Mouse (Mus musculus) cortical plate, adult 2 months (tissue): Measurements from ENCODE around the gene Med27. TPM values are rescaled to one million over a fixed set of nuclear protein-coding genes. Genes with fewer than 3 reads are reported as not detected.

ENCODE experiments used
- H3K27ac ChIP-seq: fragments of 200-500 bp; 2 replicates; pipeline ENCODE4 v1.5.1; 2012; ENCODE audit warnings: low read length, control low read depth, inconsistent platforms; ENCODE audit not compliant: insufficient read depth
- H3K4me1 ChIP-seq: fragments of 200-500 bp; 2 replicates; pipeline ENCODE4 v1.6.1; 2011; ENCODE audit warnings: low read length; ENCODE audit not compliant: control insufficient read depth, insufficient read depth
- H3K4me3 ChIP-seq: fragments of 200-500 bp; 2 replicates; pipeline ENCODE4 v1.5.1; 2011; ENCODE audit warnings: mild to moderate bottlenecking, low read length, control low read depth; ENCODE audit not compliant: insufficient read depth
- CTCF ChIP-seq: fragments of 200-500 bp; IDR thresholded peaks from 2 replicates; pipeline ENCODE4 v1.5.1; 2011; ENCODE audit warnings: mild to moderate bottlenecking, control low read depth, low read length; ENCODE audit not compliant: insufficient read depth; ENCODE audit errors: extremely low read depth
- POLR2A ChIP-seq: fragments of 200-500 bp; IDR thresholded peaks from 2 replicates; pipeline ENCODE4 v1.6.1; 2011; ENCODE audit warnings: mild to moderate bottlenecking, low read length, control low read depth; ENCODE audit not compliant: insufficient read depth; ENCODE audit errors: extremely low read depth
- polyA plus RNA-seq: library from polyadenylated mRNA; depleted of rRNA; stranded (reverse); fragments of >200 nt; gene quantifications from 2 replicates; pipeline ENCODE4 v1.2.3, GENCODE M21; 2012

Med27 gene
- polyA plus RNA-seq, 1 experiment: 47.6 TPM

GRCm38 (mm10) chr2:29459648-29460047, 113.0 kb downstream of the Med27 start:
- TF ChIP-seq POLR2A (no peak), CTCF (no peak)
- H3K4me1 ChIP-seq: peaks cover 5% of the 10 kb centered on the region
- H3K27ac ChIP-seq: no peak overlapping the region
- H3K4me3 ChIP-seq: no peak overlapping the region

DNA sequence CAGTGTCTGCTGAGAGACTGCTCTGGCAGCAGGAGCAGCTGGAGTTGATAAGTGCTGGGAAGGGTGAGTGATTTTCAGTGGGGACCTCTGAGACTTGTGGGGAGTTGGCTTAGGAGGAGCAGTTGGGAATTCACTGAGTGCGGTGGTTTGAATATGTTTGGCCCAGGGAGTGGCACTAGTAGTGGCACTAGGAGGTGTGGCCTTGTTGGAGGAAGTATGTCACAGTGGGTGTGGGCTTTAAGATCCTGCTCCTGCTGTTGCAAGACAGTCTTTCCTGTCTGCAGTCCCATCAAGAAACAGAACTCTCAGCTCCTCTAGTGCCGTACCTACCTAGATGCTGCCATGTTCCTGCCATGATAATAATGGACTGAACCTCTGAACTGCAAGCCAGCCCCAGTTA, 115.2 kb downstream of the Med27 start:
- Histone ChIP-seq H3K27ac (no peak overlapping the region), H3K4me3 (no peak overlapping the region), H3K4me1 (peaks cover 13% of the 10 kb centered on the region)
- TF ChIP-seq POLR2A (no peak), CTCF (no peak)

GRCm38 (mm10) chr2:29463039-29463585, 116.5 kb downstream of the Med27 start:
- Histone ChIP-seq H3K4me1 (peaks cover 13% of the 10 kb centered on the region), H3K27ac (no peak overlapping the region), H3K4me3 (no peak overlapping the region)
- TF ChIP-seq CTCF (no peak), POLR2A (no peak)

- TF ChIP-seq CTCF (no peak), POLR2A (no peak)
- Histone ChIP-seq H3K4me1 (peaks cover 18% of the 10 kb centered on the region), H3K27ac (peak overlapping the region; percentile 25; the same call in 1 of the 2 replicates), H3K4me3 (no peak overlapping the region)
Measured at GRCm38 (mm10) chr2:29464851-29465648, 118.4 kb downstream of the Med27 start.

DNA sequence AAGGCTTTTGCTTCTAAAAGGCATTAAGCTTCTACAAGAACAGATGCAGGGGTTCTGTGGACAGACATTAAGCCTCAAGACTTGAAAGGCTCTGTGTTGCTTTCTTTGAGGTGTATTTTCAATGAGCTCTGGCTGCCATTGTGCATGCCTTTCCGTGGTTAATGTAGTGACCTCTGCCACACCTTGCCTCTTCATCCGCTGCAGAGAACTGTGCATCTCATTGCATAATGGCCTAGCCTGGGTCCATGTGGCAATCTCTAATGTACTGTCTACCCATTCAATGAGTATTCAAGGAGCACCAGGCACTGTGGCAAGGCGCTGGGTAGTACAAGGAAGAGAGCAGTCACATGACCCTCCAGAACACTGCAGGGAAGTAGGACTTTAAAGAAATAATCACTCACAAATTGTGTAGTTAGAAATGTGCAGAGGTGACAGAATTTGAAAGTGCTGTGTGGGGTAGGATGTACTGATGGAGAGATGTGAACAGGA, 119.1 kb downstream of the Med27 start:
- Histone ChIP-seq H3K4me1 (peaks cover 18% of the 10 kb centered on the region), H3K27ac (no peak overlapping the region)

DNA sequence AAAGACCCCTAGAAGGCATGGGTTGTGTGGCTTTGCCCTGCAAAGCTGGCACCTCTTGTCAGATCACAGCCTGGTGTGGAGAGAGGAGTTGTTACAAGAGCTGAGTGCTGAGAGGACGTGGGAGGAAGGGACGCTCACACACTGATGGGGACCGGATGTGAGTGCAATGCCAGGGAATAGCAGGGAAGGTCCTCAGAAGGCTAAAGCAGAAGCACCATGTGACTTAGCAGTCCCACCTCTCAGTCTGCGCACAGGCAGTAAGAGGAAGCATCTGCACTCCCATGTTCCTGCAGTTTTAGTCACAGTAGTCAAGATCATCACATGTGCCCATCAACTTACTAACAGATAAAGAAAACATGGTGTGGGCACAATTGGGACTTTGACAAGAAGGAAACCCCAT, 119.8 kb downstream of the Med27 start:
- no peak for TF ChIP-seq POLR2A
- no peak for TF ChIP-seq CTCF
- Histone ChIP-seq H3K4me3 (no peak overlapping the region), H3K27ac (no peak overlapping the region), H3K4me1 (peaks cover 18% of the 10 kb centered on the region)

More for the DNA sequence above, 119.1 kb downstream of the Med27 start:
- no peak overlapping the region for H3K4me3 ChIP-seq
- TF ChIP-seq POLR2A: no peak
- no peak for TF ChIP-seq CTCF

GRCm38 (mm10) chr2:29468517-29468936, 121.9 kb downstream of the Med27 start:
- TF ChIP-seq POLR2A (no peak), CTCF (no peak)
- Histone ChIP-seq H3K4me1 (peaks cover 18% of the 10 kb centered on the region), H3K4me3 (no peak overlapping the region), H3K27ac (no peak overlapping the region)

GRCm38 (mm10) chr2:29472952-29473437, 126.4 kb downstream of the Med27 start:
- TF ChIP-seq CTCF (no peak), POLR2A (no peak)
- peaks cover 9% of the 10 kb centered on the region for H3K4me1 ChIP-seq
- no peak overlapping the region for H3K27ac ChIP-seq
- H3K4me3 ChIP-seq: no peak overlapping the region

DNA sequence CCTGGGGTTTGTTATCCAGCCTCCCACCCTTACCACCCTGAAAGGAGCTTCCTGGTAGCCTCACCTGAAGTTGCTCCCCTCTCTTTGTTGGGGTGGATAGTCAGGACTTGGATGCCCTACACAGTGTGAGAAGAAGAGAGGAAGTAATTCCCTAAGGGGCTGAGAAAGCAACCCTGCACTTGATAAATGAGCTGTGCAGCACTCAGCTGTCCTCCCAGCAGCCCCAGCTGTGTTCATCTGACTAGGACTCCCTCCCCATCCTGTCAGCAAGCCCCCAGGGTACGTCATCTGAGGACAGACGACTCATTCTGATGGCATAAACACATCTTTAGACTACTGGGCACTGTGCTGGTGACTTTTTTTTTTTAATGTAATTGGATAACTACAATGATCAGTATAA, 127.3 kb downstream of the Med27 start:
- Histone ChIP-seq H3K4me1 (peaks cover 8% of the 10 kb centered on the region), H3K4me3 (no peak overlapping the region), H3K27ac (no peak overlapping the region)
- TF ChIP-seq POLR2A (no peak), CTCF (no peak)

- H3K27ac ChIP-seq: no peak overlapping the region
- no peak for TF ChIP-seq POLR2A
Measured at GRCm38 (mm10) chr2:29476702-29477101, 130.1 kb downstream of the Med27 start.

More at GRCm38 (mm10) chr2:29476702-29477101, 130.1 kb downstream of the Med27 start:
- peaks cover 2% of the 10 kb centered on the region; the same call in 1 of the 2 replicates for H3K4me1 ChIP-seq
- H3K4me3 ChIP-seq: no peak overlapping the region
